Mouse (Mus musculus) lung, postnatal 0 days (tissue): ENCODE data around the gene Corin.

Experiments used
- CTCF ChIP-seq: IDR thresholded peaks from 2 replicates; pipeline ENCODE4 v1.5.1; 2016; ENCODE audit warnings: antibody characterized with exemption, mild to moderate bottlenecking
- EP300 ChIP-seq: IDR thresholded peaks from 2 replicates; pipeline ENCODE4 v1.6.1; 2016; ENCODE audit warnings: antibody characterized with exemption, mild to moderate bottlenecking, control low read depth

GRCm38 (mm10) chr5:72269204-72269603 lies 235.1 kb downstream of the Corin start:
- no peak for TF ChIP-seq EP300
- TF ChIP-seq CTCF: no peak
